Mouse (Mus musculus): ENCODE data around the gene Klhl3.

GRCm38 (mm10) chr13:58124278-58124677, 10.9 kb upstream of the Klhl3 start:
- TF ChIP-seq CTCF (IDR thresholded peaks at IDR 0.05; ENCODE audit: control insufficient read depth, insufficient read depth, insufficient replicate concordance, low read depth, low read length) = no peak
- TF ChIP-seq POLR2A (IDR thresholded peaks at IDR 0.05; ENCODE audit: control insufficient read depth, low read depth, low read length) = no peak
